In the genomic region with DNA sequence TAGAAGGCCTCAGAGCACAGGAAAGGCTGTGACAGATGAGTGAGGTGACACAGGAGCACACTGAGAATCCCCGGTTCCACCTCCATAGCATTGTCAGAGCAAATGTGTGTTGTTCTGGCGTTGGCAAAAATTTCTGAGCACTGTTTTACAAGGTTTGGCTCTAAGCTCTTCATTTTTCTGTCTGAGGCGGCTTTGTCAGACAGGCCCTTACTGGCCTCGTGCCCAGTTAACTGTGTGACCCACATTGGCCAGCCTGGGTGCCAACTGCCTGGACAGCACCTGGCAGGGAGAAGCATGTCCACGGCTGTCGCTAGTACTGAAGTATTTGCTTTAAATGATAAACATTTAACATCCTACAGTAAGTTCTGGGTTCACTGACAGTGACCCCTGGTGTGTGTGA, we compare ENCODE assay signal across 8 mouse cellular contexts. TPM values are rescaled to one million over a fixed set of nuclear protein-coding genes. Genes with fewer than 3 reads are reported as not detected.
A peak's percentile ranks its signal among the peaks of the same experiment; 100 is the strongest.
DNase-seq lines count a peak whose midpoint lies in the region; ATAC-seq lines count a peak whose summit lies in the region.

No protein-coding gene starts in this region.

- no peak overlapping the region for H3K4me3 ChIP-seq in forebrain, embryonic 15.5 days
- no peak overlapping the region for H3K4me3 ChIP-seq in forebrain, embryonic 10.5 days

- H3K27me3 ChIP-seq in forebrain, embryonic 15.5 days: no peaks in the 10 kb centered on the region
- H3K27me3 ChIP-seq in forebrain, embryonic 10.5 days (ENCODE audit: poor library complexity, severe bottlenecking): no peaks in the 10 kb centered on the region

- no peaks in the 10 kb centered on the region for H3K36me3 ChIP-seq in forebrain, embryonic 15.5 days
- no peaks in the 10 kb centered on the region for H3K36me3 ChIP-seq in forebrain, embryonic 10.5 days (replicated peaks)

- H3K4me1 ChIP-seq in forebrain, embryonic 15.5 days: peaks cover 24% of the 10 kb centered on the region
- peaks cover 7% of the 10 kb centered on the region; the same call in 1 of the 2 replicates for H3K4me1 ChIP-seq in forebrain, embryonic 10.5 days

- no peak overlapping the region for H3K9ac ChIP-seq in forebrain, embryonic 15.5 days (replicated peaks)

- no peak overlapping the region for H3K4me2 ChIP-seq in forebrain, embryonic 15.5 days (replicated peaks)

- H3K27ac ChIP-seq in forebrain, embryonic 15.5 days (replicated peaks): peak overlapping the region; percentile 47
- no peak overlapping the region for H3K27ac ChIP-seq in forebrain, embryonic 10.5 days

- WGBS in forebrain, embryonic 15.5 days: 44% methylated on average over 6 of the region's 6 CpGs
- 90% methylated on average over 6 of the region's 6 CpGs for WGBS in forebrain, embryonic 10.5 days

- DNase-seq in forebrain, embryonic 10.5 days (ENCODE audit: extremely low spot score, low spot score): no peak
- DNase-seq in right cerebral cortex, adult 18-20 months: peak; percentile 48
- no peak for DNase-seq in right cerebral cortex, adult 2 months (ENCODE audit: low spot score in 2 of 2)
- peak; percentile 21 to 42 for DNase-seq in heart, adult 9 months (ENCODE audit: low spot score in 2 of 2)
- peak; percentile 59 for DNase-seq in lung, postnatal 14 days

- ATAC-seq in forebrain, embryonic 15.5 days (replicated peaks): no peak
- no peak for ATAC-seq in inflammation-experienced regulatory T-cells, adult 6 months
- ATAC-seq in megakaryocyte-erythroid progenitor cell, adult 5-6 weeks (replicated peaks; ENCODE audit: low FRiP score, low TSS enrichment, poor library complexity, severe bottlenecking): no peak

- H3K9me3 ChIP-seq in forebrain, embryonic 15.5 days: no peaks in the 10 kb centered on the region
- no peaks in the 10 kb centered on the region for H3K9me3 ChIP-seq in forebrain, embryonic 10.5 days

RNA-seq across cellular contexts. Expression of gene Arntl, which starts 35.4 kb away (rescaled TPM):
- polyA plus RNA-seq in forebrain, embryonic 15.5 days (2015; fragmentation: Nextera tagmentation; extraction: Ambion mirVana): 16.0 and 16.2 TPM in 2 replicates
- 7.7 and 8.6 TPM in 2 replicates for polyA plus RNA-seq in forebrain, embryonic 10.5 days (2016; fragmentation: Nextera tagmentation; extraction: Ambion mirVana)
- polyA plus RNA-seq in inflammation-experienced regulatory T-cells, adult 6 months (2017; shearing (Covaris generic)): 10 to 100 TPM; 20.7 to 36.9 (median 30.1) TPM
- total RNA-seq in megakaryocyte-erythroid progenitor cell, adult 5-6 weeks (2014; fragmentation: Nextera tagmentation): 10.7 and 28.0 TPM in 2 replicates
- total RNA-seq in megakaryocyte-erythroid progenitor cell, adult 5-6 weeks (2017): 7.5 and 8.2 TPM in 2 replicates

Comparison
In these comparisons a context has a peak if more than half of its experiments do, and no peak if none do; other contexts are left out.
1. DNase-seq: peak in right cerebral cortex, adult 18-20 months (single experiment), heart, adult 9 months (2 of 2) and lung, postnatal 14 days (single experiment); none in forebrain, embryonic 10.5 days (single experiment) and right cerebral cortex, adult 2 months (0 of 2).